Mouse (Mus musculus) liver, adult 2 months (tissue): Measurements from ENCODE around the gene Zfp566. TPM values are rescaled to one million over a fixed set of nuclear protein-coding genes. Genes with fewer than 3 reads are reported as not detected.

ENCODE experiments used
- DNase-seq: peaks from one replicate; pipeline ENCODE4 v3.0.0-alpha.2; 2011; ENCODE audit warnings: low read depth, low spot score; ENCODE audit errors: extremely low read depth
- H3K27ac ChIP-seq: fragments of 200-500 bp; replicated peaks from 2 replicates; pipeline ENCODE4 v1.5.1; 2012; ENCODE audit warnings: low read depth, mild to moderate bottlenecking, control low read depth, inconsistent platforms, low read length; ENCODE audit not compliant: insufficient read depth
- H3K27me3 ChIP-seq: fragments of 200-500 bp; 2 replicates; pipeline ENCODE4 v1.6.1; 2012; ENCODE audit warnings: mild to moderate bottlenecking, moderate library complexity, low read length, inconsistent platforms; ENCODE audit not compliant: control insufficient read depth, insufficient read depth
- H3K36me3 ChIP-seq: fragments of 200-500 bp; 2 replicates; pipeline ENCODE4 v1.6.1; 2012; ENCODE audit warnings: low read length, inconsistent platforms; ENCODE audit not compliant: control insufficient read depth, insufficient read depth
- H3K4me1 ChIP-seq: fragments of 200-500 bp; 2 replicates; pipeline ENCODE4 v1.6.1; 2011; ENCODE audit warnings: low read length; ENCODE audit not compliant: control insufficient read depth, insufficient read depth
- H3K4me3 ChIP-seq: fragments of 200-500 bp; 2 replicates; pipeline ENCODE4 v1.5.1; 2011; ENCODE audit warnings: low read depth, mild to moderate bottlenecking, control low read depth, low read length, moderate library complexity; ENCODE audit not compliant: insufficient read depth
- H3K79me2 ChIP-seq: fragments of 200-500 bp; 2 replicates; pipeline ENCODE4 v1.6.1; 2012; ENCODE audit warnings: inconsistent platforms, mild to moderate bottlenecking, low read length, moderate library complexity; ENCODE audit not compliant: control insufficient read depth, insufficient read depth
- H3K9ac ChIP-seq: fragments of 200-500 bp; 2 replicates; pipeline ENCODE4 v1.6.1; 2012; ENCODE audit warnings: low read depth, mild to moderate bottlenecking, control low read depth, inconsistent platforms, low read length
- CTCF ChIP-seq: fragments of 200-500 bp; IDR thresholded peaks from 2 replicates; pipeline ENCODE4 v1.5.1; 2011; ENCODE audit warnings: low read depth, low read length, control low read depth
- POLR2A ChIP-seq: fragments of 200-500 bp; IDR thresholded peaks from 2 replicates; pipeline ENCODE4 v1.6.1; 2011; ENCODE audit warnings: low read length, control low read depth; ENCODE audit not compliant: insufficient read depth; ENCODE audit errors: extremely low read depth
- WGBS: fragments of 180-500 bp; shearing (Covaris S2); methylation state at CpG from one replicate; pipeline ENCODE4 v1.1.7; 2018; 5-methylcytosine and 5-hydroxymethylcytosine counted together
- polyA plus RNA-seq: library from polyadenylated mRNA; depleted of rRNA; stranded (reverse); fragments of >200 nt; gene quantifications from 2 replicates; pipeline ENCODE4 v1.2.3, GENCODE M21; 2012
- total RNA-seq: library from RNA; depleted of rRNA; stranded (reverse); fragments of >200 nt; gene quantifications from 2 replicates; pipeline ENCODE4 v1.2.3, GENCODE M21; 2014

Zfp566 gene
- total and polyA plus RNA-seq, 2 experiments: 0.37 to 0.56 TPM

DNA sequence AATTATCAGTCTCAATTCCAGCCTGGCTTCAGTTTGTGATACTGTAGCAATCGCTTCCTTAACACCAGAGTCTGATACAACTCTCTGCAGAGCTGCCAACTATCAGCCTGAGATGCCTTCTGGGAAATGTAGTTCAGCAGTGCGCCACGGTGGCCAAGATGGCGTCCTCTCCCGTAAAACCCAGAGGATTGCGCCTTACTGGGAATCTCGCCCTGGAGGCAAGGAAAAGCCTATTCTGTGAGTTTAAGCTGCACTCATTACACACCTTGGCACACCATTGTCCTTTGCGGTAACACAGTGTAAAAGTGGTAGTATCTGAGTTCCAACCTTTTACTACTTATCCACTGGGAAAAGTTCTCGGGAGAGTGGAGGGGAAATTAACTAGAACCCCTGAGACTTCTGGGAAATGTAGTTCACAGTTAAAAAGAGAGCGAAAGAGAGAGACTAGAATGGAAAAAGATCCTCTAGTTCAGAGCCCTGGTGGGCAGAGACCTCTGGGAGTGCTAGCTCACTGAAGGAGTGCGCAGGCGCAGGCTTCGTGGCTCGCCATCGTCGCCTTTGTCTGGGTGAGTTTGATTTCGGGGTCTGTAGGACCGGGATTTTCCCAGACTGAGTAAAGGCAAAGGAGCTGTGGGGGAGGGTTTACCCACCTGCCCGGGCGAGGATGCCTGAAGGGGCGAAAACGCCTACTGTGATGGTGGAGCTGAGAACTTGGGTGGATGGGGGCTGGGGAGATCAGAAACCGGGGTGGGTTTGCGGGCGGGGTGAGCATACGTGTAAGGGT is 4.5 kb upstream of the Zfp566 start, which contains the start of gene Zfp260:
Gene Zfp260, plus strand, starts transcription at position 132 of the 784 bp plus-strand sequence.
- H3K9ac ChIP-seq: peak within 1 kb of the TSS; percentile 81
- peak within 1 kb of the TSS; percentile 72 for H3K4me3 ChIP-seq
- peaks cover 5% of the 10 kb centered on the region; the same call in 1 of the 2 replicates for H3K4me1 ChIP-seq
- peak; percentile 95 for DNase-seq
- H3K36me3 ChIP-seq: peaks cover 4% of the 10 kb centered on the region; the same call in 1 of the 2 replicates
- under 1% methylated on average over 26 of the region's 26 CpGs for WGBS
- no peaks in the 10 kb centered on the region for H3K27me3 ChIP-seq
- TF ChIP-seq POLR2A: 0 out of 2 replicates have a peak, but pooled peaks have one; percentile 51
- no peak for TF ChIP-seq CTCF
- peak within 1 kb of the TSS; percentile 92 for H3K27ac ChIP-seq
- H3K79me2 ChIP-seq: peaks cover 12% of the 10 kb centered on the region; the same call in 1 of the 2 replicates

DNA sequence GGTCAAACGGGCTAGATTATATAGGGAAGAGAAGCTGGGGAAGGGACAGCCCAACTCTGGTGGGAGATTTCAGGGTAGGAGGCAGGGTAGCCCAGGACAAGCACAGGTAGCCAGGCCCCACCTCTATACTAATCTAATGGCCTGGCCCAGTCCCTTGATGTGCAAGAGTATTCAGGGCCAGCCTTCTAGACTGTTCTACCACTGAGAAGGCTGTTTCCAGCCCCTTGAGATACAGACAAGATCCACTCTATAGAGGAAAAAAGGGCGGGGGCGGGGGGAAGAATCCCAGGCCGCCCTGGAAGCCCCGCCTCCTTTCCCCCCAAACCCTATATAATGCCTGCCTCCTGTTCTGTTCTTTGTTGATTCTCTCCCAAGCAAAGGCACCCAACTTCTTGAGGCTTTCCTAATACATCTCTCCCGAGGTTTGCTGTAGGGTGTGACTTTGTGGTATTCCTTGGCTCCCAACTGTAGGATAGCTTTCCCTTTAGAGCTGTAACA is 3.6 kb upstream of the Zfp566 start:
- no peaks in the 10 kb centered on the region for H3K36me3 ChIP-seq
- no peak for TF ChIP-seq POLR2A
- TF ChIP-seq CTCF: no peak
- peaks cover 8% of the 10 kb centered on the region; the same call in 1 of the 2 replicates for H3K4me1 ChIP-seq
- peak overlapping the region; percentile 48 for H3K9ac ChIP-seq
- no peaks in the 10 kb centered on the region for H3K27me3 ChIP-seq
- H3K27ac ChIP-seq: peak overlapping the region; percentile 50; the same call in 1 of the 2 replicates
- H3K4me3 ChIP-seq: peak overlapping the region; percentile 40
- 77% methylated on average over 6 of the region's 6 CpGs for WGBS
- H3K79me2 ChIP-seq: peaks cover 12% of the 10 kb centered on the region; the same call in 1 of the 2 replicates
- no peak for DNase-seq

DNA sequence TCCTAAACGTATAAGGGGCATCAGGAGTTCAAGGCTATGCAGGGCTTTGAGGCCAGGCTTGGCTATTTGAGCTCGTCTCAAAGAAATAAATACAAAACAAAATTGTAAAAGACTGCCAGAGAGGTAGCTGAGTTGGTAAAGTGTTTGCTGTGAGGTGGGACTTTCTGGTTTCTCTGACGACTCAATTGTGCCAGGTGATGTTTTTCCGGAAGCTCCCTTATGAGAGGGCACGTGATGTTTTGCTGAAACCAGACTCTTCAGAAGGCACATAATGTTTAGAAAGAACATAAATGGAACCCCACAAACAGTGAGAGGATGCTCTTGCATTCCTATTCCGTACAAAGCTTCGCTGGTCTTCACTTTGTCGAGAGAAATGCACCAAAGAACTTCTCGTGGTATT is 2.3 kb upstream of the Zfp566 start:
- 88% methylated on average over 9 of the region's 9 CpGs for WGBS
- no peak overlapping the region for H3K9ac ChIP-seq
- no peaks in the 10 kb centered on the region for H3K36me3 ChIP-seq
- H3K27me3 ChIP-seq: no peaks in the 10 kb centered on the region
- no peak overlapping the region for H3K27ac ChIP-seq
- no peak overlapping the region for H3K4me3 ChIP-seq
- peaks cover 8% of the 10 kb centered on the region; the same call in 1 of the 2 replicates for H3K4me1 ChIP-seq
- TF ChIP-seq CTCF (no peak), POLR2A (no peak)
- H3K79me2 ChIP-seq: peaks cover 8% of the 10 kb centered on the region; the same call in 1 of the 2 replicates
- DNase-seq: no peak

DNA sequence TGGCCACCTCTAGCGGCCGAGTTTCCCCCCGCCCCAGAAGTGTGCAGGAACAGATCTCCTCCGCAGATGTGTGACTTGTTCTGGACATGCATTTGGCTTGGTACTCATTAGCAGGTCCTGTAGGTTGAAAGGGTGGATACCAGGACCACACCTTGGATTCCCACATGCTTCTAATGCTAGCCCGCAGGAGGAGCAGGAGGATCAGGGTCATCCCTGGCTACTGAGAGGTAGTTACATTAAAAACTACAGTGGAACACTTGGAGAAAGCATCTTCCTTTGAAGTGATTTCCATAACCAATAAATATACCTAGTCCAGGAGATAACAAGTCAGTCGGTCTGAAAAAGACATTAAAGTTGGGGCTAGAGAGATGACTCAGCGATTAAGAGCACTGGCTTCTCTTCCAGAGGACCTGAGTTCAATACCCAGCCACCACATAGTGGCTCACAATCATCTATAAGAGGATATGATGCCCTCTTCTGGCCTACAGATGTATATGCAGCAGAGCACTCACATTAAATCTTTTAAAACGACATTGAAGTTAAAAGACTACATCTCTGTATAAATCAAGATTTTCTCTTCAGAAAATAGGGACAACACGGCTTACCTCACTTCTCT is 751 bp upstream of the Zfp566 start:
- peak; percentile 56 for DNase-seq
- WGBS: 5% methylated on average over 9 of the region's 9 CpGs

DNA sequence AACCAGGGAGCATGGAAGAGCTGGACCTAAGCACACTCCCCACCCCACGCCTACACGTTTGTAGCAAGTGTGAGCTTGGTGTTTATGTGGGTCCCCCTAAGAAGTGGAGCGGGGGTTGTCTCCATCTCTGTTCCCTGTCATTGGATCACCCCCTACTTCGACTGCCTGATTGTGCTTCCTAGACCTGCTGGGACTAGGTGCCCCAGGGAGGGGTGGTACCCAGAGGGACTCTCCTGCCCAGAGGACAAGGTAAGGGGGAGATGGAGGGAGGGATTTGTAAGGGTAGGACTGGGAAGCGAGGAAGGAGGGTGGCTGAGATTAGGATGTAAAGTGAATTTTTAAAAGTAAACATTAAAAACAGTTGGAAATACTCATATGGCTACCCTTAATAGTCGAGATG is 922 bp downstream of the Zfp566 start:
- H3K9ac ChIP-seq: peak overlapping the region; percentile 40; the same call in 1 of the 2 replicates
- no peaks in the 10 kb centered on the region for H3K27me3 ChIP-seq
- no peaks in the 10 kb centered on the region; the same call in 1 of the 2 replicates for H3K79me2 ChIP-seq
- DNase-seq: no peak
- no peak overlapping the region for H3K27ac ChIP-seq
- H3K36me3 ChIP-seq: no peaks in the 10 kb centered on the region
- no peak overlapping the region for H3K4me3 ChIP-seq
- WGBS: 53% methylated on average over 6 of the region's 6 CpGs
- peaks cover 6% of the 10 kb centered on the region; the same call in 1 of the 2 replicates for H3K4me1 ChIP-seq
- no peak for TF ChIP-seq POLR2A
- TF ChIP-seq CTCF: no peak

More for the DNA sequence above, 751 bp upstream of the Zfp566 start:
- Histone ChIP-seq H3K79me2 (peaks cover 3% of the 10 kb centered on the region; the same call in 1 of the 2 replicates), H3K4me3 (peak overlapping the region; percentile 27), H3K27ac (peak overlapping the region; percentile 8), H3K9ac (no peak overlapping the region), H3K27me3 (no peaks in the 10 kb centered on the region), H3K36me3 (no peaks in the 10 kb centered on the region), H3K4me1 (peaks cover 7% of the 10 kb centered on the region; the same call in 1 of the 2 replicates)
- no peak for TF ChIP-seq POLR2A
- no peak for TF ChIP-seq CTCF
